Mouse (Mus musculus) spleen, embryonic (tissue): ENCODE data around the gene Npas2.

ENCODE experiments used
- CTCF ChIA-PET: fragments of 350-600 bp; sonication (Branson Sonifier 250); formaldehyde crosslinking; loops from one replicate; lab custom pipeline; 2022; lab: Charles Lee

Npas2 gene

GRCm38 (mm10) chr1:39374231-39374809 is 180.8 kb downstream of the Npas2 start:
- CTCF ChIA-PET, result no interaction called here

GRCm38 (mm10) chr1:39376121-39376520 is 182.6 kb downstream of the Npas2 start:
- CTCF ChIA-PET, result no interaction called here

- CTCF ChIA-PET, result no interaction called here
Measured at GRCm38 (mm10) chr1:39376726-39377240, 183.3 kb downstream of the Npas2 start.

GRCm38 (mm10) chr1:39378540-39378939 is 185.0 kb downstream of the Npas2 start:
- CTCF ChIA-PET, result no interaction called here

- CTCF ChIA-PET, result no interaction called here
Measured at GRCm38 (mm10) chr1:39379021-39379420, 185.5 kb downstream of the Npas2 start.

GRCm38 (mm10) chr1:39381017-39381416 is 187.5 kb downstream of the Npas2 start:
- CTCF ChIA-PET, result no interaction called here

- CTCF ChIA-PET, result no interaction called here
Measured at GRCm38 (mm10) chr1:39384914-39385313, 191.4 kb downstream of the Npas2 start.

- CTCF ChIA-PET, result no interaction called here
Measured at GRCm38 (mm10) chr1:39386456-39386855, 192.9 kb downstream of the Npas2 start.

GRCm38 (mm10) chr1:39387497-39387896 is 194.0 kb downstream of the Npas2 start:
- CTCF ChIA-PET, result no interaction called here

GRCm38 (mm10) chr1:39388163-39388562 is 194.6 kb downstream of the Npas2 start:
- CTCF ChIA-PET, result no interaction called here

- CTCF ChIA-PET, result no interaction called here
Measured at GRCm38 (mm10) chr1:39389338-39389737, 195.8 kb downstream of the Npas2 start.

GRCm38 (mm10) chr1:39391652-39392051 is 198.1 kb downstream of the Npas2 start:
- CTCF ChIA-PET, result interaction anchor here (0.7 kb wide), 1 partner anchor 1409 kb away, joined by 4 read pairs; no protein-coding TSS in a partner anchor

- CTCF ChIA-PET, result interaction anchor here (0.5 to 0.7 kb wide), 2 partner anchors 126 to 1409 kb away, joined by 3 to 4 read pairs; no protein-coding TSS in a partner anchor
Measured at GRCm38 (mm10) chr1:39392189-39392588, 198.7 kb downstream of the Npas2 start.

GRCm38 (mm10) chr1:39393217-39393867 is 199.8 kb downstream of the Npas2 start:
- CTCF ChIA-PET, result interaction anchor here (0.7 kb wide), 1 partner anchor 111 kb away, joined by 3 read pairs; no protein-coding TSS in a partner anchor

GRCm38 (mm10) chr1:39394096-39394495 is 200.6 kb downstream of the Npas2 start:
- CTCF ChIA-PET, result no interaction called here

GRCm38 (mm10) chr1:39394650-39395049 is 201.1 kb downstream of the Npas2 start:
- CTCF ChIA-PET, result no interaction called here

GRCm38 (mm10) chr1:39396347-39396746 is 202.8 kb downstream of the Npas2 start:
- CTCF ChIA-PET, result no interaction called here

- CTCF ChIA-PET, result no interaction called here
Measured at GRCm38 (mm10) chr1:39398284-39398683, 204.8 kb downstream of the Npas2 start.

- CTCF ChIA-PET, result no interaction called here
Measured at GRCm38 (mm10) chr1:39399228-39399627, 205.7 kb downstream of the Npas2 start.

- CTCF ChIA-PET, result no interaction called here
Measured at GRCm38 (mm10) chr1:39400173-39400572, 206.6 kb downstream of the Npas2 start.

- CTCF ChIA-PET, result no interaction called here
Measured at GRCm38 (mm10) chr1:39407108-39407507, 213.6 kb downstream of the Npas2 start.

- CTCF ChIA-PET, result no interaction called here
Measured at GRCm38 (mm10) chr1:39408123-39408522, 214.6 kb downstream of the Npas2 start.

GRCm38 (mm10) chr1:39408668-39409067 is 215.1 kb downstream of the Npas2 start:
- CTCF ChIA-PET, result no interaction called here
